Mouse (Mus musculus) G1E (cell line): ENCODE measurements around the gene Cnga1. TPM values are rescaled to one million over a fixed set of nuclear protein-coding genes. Genes with fewer than 3 reads are reported as not detected.
"Not testable (repeated sequence)": the region's sequence is repeated elsewhere in the genome, so short reads cannot be mapped to it uniquely, and the experiment has no call there.

Source experiments
- ATAC-seq: 2 replicates; pipeline ENCODE4 v1.8.0; 2016; ENCODE audit warnings: mild to moderate bottlenecking; ENCODE audit not compliant: insufficient number of reproducible peaks, poor library complexity, low FRiP score, severe bottlenecking; ENCODE audit errors: extremely low read depth
- DNase-seq: peaks from one replicate; pipeline ENCODE4 v3.0.0; 2012; ENCODE audit warnings: low spot score
- H3K27me3 ChIP-seq: 2 replicates; pipeline ENCODE4 v1.6.1; 2012; ENCODE audit warnings: mild to moderate bottlenecking, low read length, inconsistent platforms; ENCODE audit not compliant: insufficient read depth
- H3K36me3 ChIP-seq: replicated peaks from 2 replicates; pipeline ENCODE3; 2012; ENCODE audit warnings: mild to moderate bottlenecking, inconsistent platforms
- H3K4me1 ChIP-seq: 2 replicates; pipeline ENCODE4 v1.6.1; 2012; ENCODE audit warnings: low read depth, low read length, inconsistent platforms, mixed read lengths; ENCODE audit not compliant: insufficient read depth
- H3K4me3 ChIP-seq: 2 replicates; pipeline ENCODE4 v1.5.1; 2012; ENCODE audit warnings: low read depth, mild to moderate bottlenecking, inconsistent platforms, low read length, moderate library complexity, mixed read lengths
- H3K9me3 ChIP-seq: replicated peaks from 2 replicates; pipeline ENCODE4 v1.6.1; 2012; ENCODE audit warnings: inconsistent platforms
- CTCF ChIP-seq: IDR thresholded peaks from 2 replicates; pipeline ENCODE4 v1.5.1; 2012; ENCODE audit warnings: low read depth, low read length, inconsistent platforms, mixed read lengths
- GATA1 ChIP-seq: IDR thresholded peaks from 2 replicates; pipeline ENCODE4 v1.6.1; 2012; ENCODE audit warnings: borderline replicate concordance, low read length, inconsistent platforms, mixed read lengths
- GATA2 ChIP-seq: IDR thresholded peaks from 2 replicates; pipeline ENCODE4 v1.6.1; 2012; ENCODE audit warnings: low read depth, low read length, inconsistent platforms, borderline replicate concordance
- POLR2AphosphoS5 ChIP-seq: IDR thresholded peaks from 2 replicates; pipeline ENCODE4 v1.6.1; 2012; ENCODE audit warnings: low read depth, low read length, inconsistent platforms; ENCODE audit not compliant: insufficient replicate concordance
- TAL1 ChIP-seq: conservative IDR thresholded peaks from 2 replicates; pipeline ENCODE4 v1.6.1; 2012; ENCODE audit warnings: low read depth, low read length, inconsistent platforms, mixed read lengths
- polyA plus RNA-seq: library from polyadenylated mRNA; stranded (reverse); fragments of >175 nt; gene quantifications from 2 replicates; pipeline ENCODE4 v1.2.3, GENCODE M21; 2012
- total RNA-seq, 2 experiments: library from RNA; stranded (forward) in 1 of 2; stranded (reverse) in 1 of 2; fragments of 200-1000 nt in 1 of 2; fragments of >200 nt in 1 of 2; fragmentation: Nextera tagmentation in 1 of 2; gene quantifications; 2 replicates each; pipeline ENCODE4 v1.2.3; 2014 to 2017

Cnga1 gene
- total and polyA plus RNA-seq, 3 experiments, result 0.27 to 4.9 TPM; not detected in 1

GRCm38 (mm10) chr5:72621022-72621421 lies 23.1 kb downstream of the Cnga1 start:
- no peak for DNase-seq
- Histone ChIP-seq H3K27me3 (peaks cover 3% of the 10 kb centered on the region; the same call in 1 of the 2 replicates), H3K36me3 (no peaks in the 10 kb centered on the region), H3K4me1 (no peaks in the 10 kb centered on the region), H3K4me3 (no peak overlapping the region), H3K9me3 (no peaks in the 10 kb centered on the region)
- TF ChIP-seq POLR2AphosphoS5 (no peak), TAL1 (no peak), CTCF (no peak), GATA1 (no peak), GATA2 (no peak)
- ATAC-seq, result no peak

- H3K36me3 ChIP-seq, result no peaks in the 10 kb centered on the region
- H3K4me1 ChIP-seq, result no peaks in the 10 kb centered on the region
- H3K27me3 ChIP-seq, result peaks cover 5% of the 10 kb centered on the region; the same call in 1 of the 2 replicates
- TF ChIP-seq GATA1 (no peak), TAL1 (no peak), GATA2 (no peak), POLR2AphosphoS5 (no peak), CTCF (no peak)
- no peak for ATAC-seq
- H3K4me3 ChIP-seq, result no peak overlapping the region
- H3K9me3 ChIP-seq, result no peaks in the 10 kb centered on the region
- DNase-seq, result no peak
Observed at GRCm38 (mm10) chr5:72617413-72617812, 26.7 kb downstream of the Cnga1 start.

GRCm38 (mm10) chr5:72603138-72603537 lies 40.9 kb downstream of the Cnga1 start:
- Histone ChIP-seq H3K9me3 (no peaks in the 10 kb centered on the region), H3K36me3 (no peaks in the 10 kb centered on the region), H3K27me3 (peaks cover 6% of the 10 kb centered on the region; the same call in 1 of the 2 replicates), H3K4me1 (no peaks in the 10 kb centered on the region), H3K4me3 (no peak overlapping the region)
- DNase-seq (no peak), ATAC-seq (no peak)
- no peak for TF ChIP-seq TAL1
- no peak for TF ChIP-seq POLR2AphosphoS5
- TF ChIP-seq CTCF, result no peak
- no peak for TF ChIP-seq GATA2
- TF ChIP-seq GATA1, result no peak

GRCm38 (mm10) chr5:72601006-72601405 lies 43.1 kb downstream of the Cnga1 start:
- ATAC-seq (no peak), DNase-seq (peak; percentile 13)
- Histone ChIP-seq H3K36me3 (no peaks in the 10 kb centered on the region), H3K4me3 (no peak overlapping the region), H3K27me3 (peaks cover 3% of the 10 kb centered on the region; the same call in 1 of the 2 replicates), H3K4me1 (no peaks in the 10 kb centered on the region), H3K9me3 (no peaks in the 10 kb centered on the region)
- TF ChIP-seq CTCF (peak; percentile 20; the same call in 1 of the 2 replicates), POLR2AphosphoS5 (no peak)

- TF ChIP-seq GATA1 (no peak), TAL1 (no peak), CTCF (no peak), GATA2 (no peak), POLR2AphosphoS5 (no peak)
- Histone ChIP-seq H3K36me3 (no peaks in the 10 kb centered on the region), H3K9me3 (no peaks in the 10 kb centered on the region), H3K4me1 (no peaks in the 10 kb centered on the region), H3K4me3 (no peak within 1 kb of the TSS), H3K27me3 (peaks cover 7% of the 10 kb centered on the region; the same call in 1 of the 2 replicates)
- ATAC-seq (no peak), DNase-seq (no peak)
Observed at GRCm38 (mm10) chr5:72587192-72587681, 56.8 kb downstream of the Cnga1 start, which contains the start of gene Gm5868. TSS of gene Gm5868 (minus strand) at chr5:72587551.

- not testable (repeated sequence) for H3K27me3 ChIP-seq, ATAC-seq, H3K36me3 ChIP-seq, H3K9me3 ChIP-seq, DNase-seq, H3K4me1 ChIP-seq, H3K4me3 ChIP-seq
Observed at GRCm38 (mm10) chr5:72586667-72587191, 57.3 kb downstream of the Cnga1 start.

- not testable (repeated sequence) for H3K36me3 ChIP-seq, H3K4me3 ChIP-seq, H3K9me3 ChIP-seq, ATAC-seq, DNase-seq, H3K27me3 ChIP-seq, H3K4me1 ChIP-seq
Observed at GRCm38 (mm10) chr5:72586122-72586521, 58.0 kb downstream of the Cnga1 start.

- H3K4me1 ChIP-seq, ATAC-seq, H3K27me3 ChIP-seq, H3K4me3 ChIP-seq, H3K36me3 ChIP-seq, H3K9me3 ChIP-seq, DNase-seq: not testable (repeated sequence)
Observed at GRCm38 (mm10) chr5:72580970-72581332, 63.1 kb downstream of the Cnga1 start, which contains the start of gene Zar1. TSS of gene Zar1 (minus strand) at chr5:72581254.

GRCm38 (mm10) chr5:72580088-72580969 lies 63.7 kb downstream of the Cnga1 start:
- not testable (repeated sequence) for DNase-seq, H3K27me3 ChIP-seq, H3K36me3 ChIP-seq, H3K4me1 ChIP-seq, H3K4me3 ChIP-seq, ATAC-seq, H3K9me3 ChIP-seq
